In the genomic region with DNA sequence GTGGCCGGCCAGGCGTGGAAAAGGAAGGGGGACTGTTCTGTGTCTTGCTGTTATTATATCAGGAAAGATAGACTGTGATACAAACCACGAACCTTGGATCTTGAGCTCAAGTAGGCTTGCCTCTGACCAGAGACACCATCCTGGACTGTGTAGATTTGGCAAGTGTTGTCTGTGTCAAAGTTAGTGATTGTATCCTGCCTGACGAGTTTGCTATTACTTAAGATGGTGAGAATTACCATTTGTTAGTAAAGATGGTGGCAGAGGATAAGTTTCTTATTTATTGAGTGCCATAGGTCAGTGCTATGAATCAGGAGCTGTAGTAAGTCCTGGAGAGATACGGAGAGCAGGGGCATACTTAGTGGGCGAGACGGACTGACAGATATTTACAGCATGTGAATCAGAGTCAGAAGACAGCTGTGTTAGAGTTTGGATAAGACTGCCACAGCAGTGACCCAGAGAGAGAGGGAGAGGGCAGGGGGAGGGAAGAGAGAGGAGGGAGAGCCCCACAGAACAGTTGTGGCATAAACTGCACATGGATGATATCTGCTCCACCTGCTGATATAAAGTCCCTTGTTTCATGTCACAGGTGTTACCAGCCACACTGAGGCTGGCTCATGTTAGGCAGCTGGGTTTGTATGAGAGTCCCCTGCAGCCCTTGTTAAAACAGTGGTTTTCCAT, we compare ENCODE assay signal across 16 mouse cellular contexts. TPM values are rescaled to one million over a fixed set of nuclear protein-coding genes. Genes with fewer than 3 reads are reported as not detected.
DNase-seq lines count a peak whose midpoint lies in the region; ATAC-seq and TF ChIP-seq lines count a peak whose summit lies in the region.
"Had no signal": no experiment of that assay in that cellular context is flagged by ENCODE, and none has a peak within 500 bp of the region (broad histone marks: within the 10 kb centered on the region; RNA-seq: fewer than 3 reads in every experiment).

No protein-coding gene starts in this region.

- no peaks in the 10 kb centered on the region for H3K9me3 ChIP-seq in heart, embryonic 10.5 days
- no peaks in the 10 kb centered on the region for H3K9me3 ChIP-seq in kidney, postnatal 0 days (replicated peaks; ENCODE audit: low read length)
- no peaks in the 10 kb centered on the region for H3K9me3 ChIP-seq in intestine, embryonic 14.5 days (ENCODE audit: control insufficient read depth, low read length)
- H3K9me3 ChIP-seq in stomach, embryonic 15.5 days: no peaks in the 10 kb centered on the region
- H3K9me3 ChIP-seq: liver, embryonic 15.5 days had no signal

- H3K9ac ChIP-seq in kidney, postnatal 0 days (ENCODE audit: low read depth, low read length): no peak overlapping the region
- H3K9ac ChIP-seq in intestine, embryonic 14.5 days (ENCODE audit: low read length): no peak overlapping the region
- H3K9ac ChIP-seq in stomach, embryonic 15.5 days: no peak overlapping the region
- H3K9ac ChIP-seq: liver, embryonic 15.5 days had no signal

- H3K4me2 ChIP-seq in kidney, postnatal 0 days (ENCODE audit: low read length): peak overlapping the region; percentile 23; the same call in 1 of the 2 replicates
- H3K4me2 ChIP-seq in intestine, embryonic 14.5 days (ENCODE audit: low read length): peak overlapping the region; percentile 21; the same call in 1 of the 2 replicates
- peak overlapping the region; percentile 17; the same call in 1 of the 2 replicates for H3K4me2 ChIP-seq in stomach, embryonic 15.5 days
- H3K4me2 ChIP-seq: liver, embryonic 15.5 days had no signal

- no peaks in the 10 kb centered on the region for H3K36me3 ChIP-seq in heart, embryonic 10.5 days
- no peaks in the 10 kb centered on the region for H3K36me3 ChIP-seq in kidney, postnatal 0 days (ENCODE audit: insufficient read depth, low read length)
- no peaks in the 10 kb centered on the region for H3K36me3 ChIP-seq in kidney, adult 2 months (ENCODE audit: control insufficient read depth, insufficient read depth, low read length)
- no peaks in the 10 kb centered on the region for H3K36me3 ChIP-seq in intestine, embryonic 14.5 days (ENCODE audit: control insufficient read depth, insufficient read depth, low read length)
- no peaks in the 10 kb centered on the region for H3K36me3 ChIP-seq in stomach, embryonic 15.5 days
- H3K36me3 ChIP-seq: liver, embryonic 15.5 days had no signal

- 29% methylated on average over 7 of the region's 7 CpGs for WGBS in heart, embryonic 10.5 days
- WGBS in kidney, postnatal 0 days: 24% methylated on average over 7 of the region's 7 CpGs
- 44% methylated on average over 7 of the region's 7 CpGs for WGBS in kidney, adult 2 months
- WGBS in intestine, embryonic 14.5 days: 14% methylated on average over 7 of the region's 7 CpGs
- WGBS in stomach, embryonic 15.5 days: 15% methylated on average over 7 of the region's 7 CpGs

- H3K27me3 ChIP-seq in heart, embryonic 10.5 days (ENCODE audit: insufficient read depth, poor library complexity, severe bottlenecking): no peaks in the 10 kb centered on the region
- no peaks in the 10 kb centered on the region for H3K27me3 ChIP-seq in kidney, postnatal 0 days (ENCODE audit: insufficient read depth, low read length)
- H3K27me3 ChIP-seq in kidney, adult 2 months (replicated peaks; ENCODE audit: control insufficient read depth, insufficient read depth, low read length): no peaks in the 10 kb centered on the region
- no peaks in the 10 kb centered on the region for H3K27me3 ChIP-seq in intestine, embryonic 14.5 days (replicated peaks; ENCODE audit: control insufficient read depth, insufficient read depth, low read length)
- no peaks in the 10 kb centered on the region for H3K27me3 ChIP-seq in stomach, embryonic 15.5 days (replicated peaks)
- H3K27me3 ChIP-seq: liver, embryonic 15.5 days; Patski had no signal

- peak overlapping the region; percentile 5; the same call in 1 of the 2 replicates for H3K4me3 ChIP-seq in heart, embryonic 10.5 days
- no peak overlapping the region for H3K4me3 ChIP-seq in kidney, postnatal 0 days (replicated peaks; ENCODE audit: low read depth, low read length)
- no peak overlapping the region for H3K4me3 ChIP-seq in kidney, adult 2 months (ENCODE audit: insufficient read depth, low read depth, low read length)
- H3K4me3 ChIP-seq in intestine, embryonic 14.5 days (ENCODE audit: low read depth, low read length): no peak overlapping the region
- no peak overlapping the region for H3K4me3 ChIP-seq in stomach, embryonic 15.5 days (replicated peaks)
- H3K4me3 ChIP-seq: erythroblast, embryonic 14.5 days; liver, embryonic 15.5 days had no signal

- DNase-seq in heart, embryonic 10.5 days (ENCODE audit: low spot score): no peak
- DNase-seq in heart, adult 18-20 months: no peak
- peak; percentile 40 for DNase-seq in kidney, postnatal 0 days (ENCODE audit: low spot score)
- DNase-seq in kidney, adult 2 months: no peak
- DNase-seq in intestine, embryonic 14.5 days (ENCODE audit: low spot score): peak; percentile 53
- DNase-seq in adrenal gland, adult 8-10 months: no peak
- DNase-seq in urinary bladder, postnatal 25 days (ENCODE audit: low spot score): no peak
- DNase-seq: cerebellum, postnatal 14 days; lung, postnatal 4 days; right cerebral cortex, adult 18-20 months; thymus, adult 2 months had no signal

- TF ChIP-seq CTCF in kidney, postnatal 0 days (IDR thresholded peaks at IDR 0.05; ENCODE audit: low read depth): no peak
- no peak for TF ChIP-seq CTCF in kidney, adult 2 months (conservative IDR thresholded peaks at IDR 0.05; ENCODE audit: insufficient read depth, insufficient read length, low read depth, low read length)

- TF ChIP-seq POLR2A in kidney, adult 2 months (IDR thresholded peaks at IDR 0.05; ENCODE audit: low read depth, low read length): no peak

- peak overlapping the region; percentile 6; the same call in 1 of the 2 replicates for H3K27ac ChIP-seq in heart, embryonic 10.5 days
- peak overlapping the region; percentile 25; the same call in 1 of the 2 replicates for H3K27ac ChIP-seq in kidney, postnatal 0 days
- no peak overlapping the region for H3K27ac ChIP-seq in kidney, adult 2 months (ENCODE audit: insufficient read depth, low read depth, low read length)
- H3K27ac ChIP-seq in intestine, embryonic 14.5 days (ENCODE audit: low read depth): peak overlapping the region; percentile 57
- H3K27ac ChIP-seq in stomach, embryonic 15.5 days: peak overlapping the region; percentile 67
- H3K27ac ChIP-seq: liver, embryonic 15.5 days had no signal

- peaks cover 80% of the 10 kb centered on the region for H3K4me1 ChIP-seq in heart, embryonic 10.5 days
- H3K4me1 ChIP-seq in kidney, postnatal 0 days (replicated peaks; ENCODE audit: insufficient read depth, low read length): peaks cover 20% of the 10 kb centered on the region
- peaks cover 2% of the 10 kb centered on the region; the same call in 1 of the 2 replicates for H3K4me1 ChIP-seq in kidney, adult 2 months (ENCODE audit: control insufficient read depth, insufficient read depth, low read length)
- H3K4me1 ChIP-seq in intestine, embryonic 14.5 days (replicated peaks; ENCODE audit: control insufficient read depth, insufficient read depth, low read length): peaks cover 43% of the 10 kb centered on the region
- peaks cover 45% of the 10 kb centered on the region for H3K4me1 ChIP-seq in stomach, embryonic 15.5 days

- ATAC-seq in kidney, postnatal 0 days (replicated peaks; ENCODE audit: low FRiP score, low read depth): no peak
- ATAC-seq in intestine, embryonic 14.5 days (replicated peaks; ENCODE audit: low FRiP score, low TSS enrichment, low read depth): peak; percentile 49
- peak; percentile 16; the same call in 1 of the 2 replicates for ATAC-seq in stomach, embryonic 15.5 days (ENCODE audit: insufficient read depth, low FRiP score, low read depth)
- ATAC-seq: midbrain, embryonic 16.5 days; Patski had no signal

RNA-seq across cellular contexts. Expression of gene Mboat2, which starts 12.9 kb away (rescaled TPM):
- polyA plus RNA-seq in heart, embryonic 10.5 days (2016; fragmentation: Nextera tagmentation; extraction: Ambion mirVana): 35.7 and 37.0 TPM in 2 replicates
- 1 to 10 TPM; 8.7 to 8.9 TPM for total RNA-seq in heart, adult 18-20 months (2021)
- polyA plus RNA-seq in kidney, postnatal 0 days (2015; fragmentation: Nextera tagmentation; extraction: Ambion mirVana): 44.5 and 50.8 TPM in 2 replicates
- polyA plus RNA-seq in kidney, adult 2 months (2012; rRNA removed): 5.2 and 6.2 TPM in 2 replicates
- polyA plus RNA-seq in intestine, embryonic 14.5 days (2014; fragmentation: Nextera tagmentation; extraction: Ambion mirVana): 31.6 and 37.7 TPM in 2 replicates
- polyA plus RNA-seq in stomach, embryonic 15.5 days (2015; fragmentation: Nextera tagmentation; extraction: Ambion mirVana): 40.3 and 42.6 TPM in 2 replicates
- 10 to 100 TPM; 16.1 to 38.7 (median 28.7) TPM for total RNA-seq in adrenal gland, adult 8-10 months (2022)

Comparison
In these comparisons a context has a peak if more than half of its experiments do, and no peak if none do; other contexts are left out.
1. DNase-seq: peak in kidney, postnatal 0 days (single experiment) and intestine, embryonic 14.5 days (single experiment); none in heart, embryonic 10.5 days (single experiment), heart, adult 18-20 months (0 of 2), kidney, adult 2 months (single experiment), adrenal gland, adult 8-10 months (single experiment) and urinary bladder, postnatal 25 days (single experiment).
2. Peak in every context shown above with its lines, with median percentiles within 50 percentile points of each other: H3K4me2 ChIP-seq.